Mouse (Mus musculus): Measurements from ENCODE around the gene Cep135.

Gene Cep135

DNA sequence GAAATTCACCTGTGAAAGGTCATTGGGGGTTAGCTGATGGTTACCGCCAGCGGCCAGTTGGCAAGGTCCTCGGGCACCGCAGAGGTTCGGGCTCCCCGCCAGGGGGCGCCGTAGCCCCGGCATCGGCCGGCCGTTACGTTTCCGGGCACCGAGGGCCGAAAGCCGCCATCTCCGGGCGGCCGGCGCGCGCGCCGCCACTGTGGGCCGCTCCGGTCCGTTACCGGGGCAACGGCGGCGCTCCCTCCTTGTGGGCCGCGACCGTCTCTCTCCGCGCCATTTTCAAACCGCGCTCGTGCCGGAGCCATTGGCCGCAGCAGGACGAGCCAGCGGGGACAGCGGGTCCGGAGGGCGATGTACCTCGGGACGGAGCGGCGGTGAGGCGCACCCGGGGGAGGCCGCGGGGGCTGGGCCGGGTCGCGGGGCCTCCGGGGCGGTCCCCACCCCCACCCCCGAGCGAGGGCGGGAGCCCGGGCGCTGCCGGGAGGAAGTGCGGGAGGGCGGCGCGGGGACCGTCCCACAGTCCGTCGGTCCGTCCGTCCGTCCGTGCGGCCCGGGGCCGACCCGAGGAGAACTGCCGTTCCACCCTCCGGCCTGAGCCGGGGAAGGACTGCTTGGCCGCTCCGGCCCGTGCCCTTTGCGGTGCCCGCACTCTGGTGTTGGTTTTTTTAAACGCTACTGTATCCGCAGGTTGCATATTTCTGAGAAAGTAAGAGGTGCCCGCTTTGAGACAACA, at the start of gene Cep135:
Gene Cep135 (plus strand): TSS at position 148 of the 733 bp plus-strand sequence.
- peak; percentile 85 for DNase-seq

DNA sequence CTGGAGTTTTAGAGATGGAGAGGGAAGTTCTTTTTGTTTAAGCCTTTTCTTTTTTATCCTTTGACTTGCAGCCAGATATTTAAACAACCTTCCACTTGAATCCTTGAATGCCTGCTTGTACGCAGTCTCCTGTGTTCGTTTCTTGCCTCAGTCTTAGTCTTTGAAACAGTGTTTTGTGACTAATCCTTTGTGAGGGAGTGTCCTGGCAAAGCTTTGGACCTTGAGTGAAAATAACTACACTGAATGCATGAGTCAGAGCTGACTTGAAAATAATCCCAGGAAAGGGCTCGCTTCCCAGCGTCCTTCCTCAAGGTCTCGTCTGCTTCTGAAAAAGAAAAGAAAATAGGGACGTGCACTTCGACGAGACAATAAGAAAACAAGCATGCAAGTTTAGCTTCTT, 48.3 kb upstream of the Cep135 start:
- no peak for DNase-seq

DNA sequence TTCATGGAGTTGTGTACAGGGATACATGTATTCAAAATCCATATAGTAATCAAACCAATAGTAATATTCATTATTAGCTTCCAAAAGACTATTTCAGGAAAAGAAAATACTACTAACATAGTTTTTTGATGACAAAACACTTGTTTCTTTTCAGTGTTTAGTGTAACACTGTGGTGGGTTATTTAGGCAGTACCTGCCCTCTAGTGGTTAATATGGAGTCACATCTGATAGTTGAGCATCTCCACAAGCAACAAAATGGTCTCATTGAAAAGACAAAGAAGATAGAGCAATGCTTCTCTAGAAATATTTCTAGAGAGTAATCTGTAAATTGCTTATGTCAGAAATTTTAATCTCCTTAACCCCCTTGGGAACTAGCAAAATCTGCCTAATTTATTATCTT, 47.7 kb upstream of the Cep135 start:
- DNase-seq = no peak

DNA sequence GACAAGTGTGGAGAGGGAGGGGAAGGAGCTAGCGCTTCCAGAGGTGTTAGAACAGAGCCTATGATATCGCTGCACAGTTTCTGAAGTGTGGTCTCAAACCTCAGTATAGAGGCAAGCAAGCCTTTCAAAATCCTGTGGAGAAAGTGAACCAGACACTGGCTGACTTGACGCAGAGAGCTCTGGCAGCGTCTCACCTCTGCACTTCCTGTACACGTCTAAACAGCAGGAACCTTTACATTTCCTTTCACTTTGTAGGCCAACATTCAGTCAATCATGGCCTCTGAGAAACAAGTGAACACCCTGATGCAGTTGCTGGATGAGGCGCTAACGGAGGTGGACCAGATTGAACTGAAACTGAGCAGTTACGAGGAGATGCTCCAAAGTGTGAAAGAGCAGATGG, 45.3 kb upstream of the Cep135 start:
- DNase-seq = peak; percentile 13

DNA sequence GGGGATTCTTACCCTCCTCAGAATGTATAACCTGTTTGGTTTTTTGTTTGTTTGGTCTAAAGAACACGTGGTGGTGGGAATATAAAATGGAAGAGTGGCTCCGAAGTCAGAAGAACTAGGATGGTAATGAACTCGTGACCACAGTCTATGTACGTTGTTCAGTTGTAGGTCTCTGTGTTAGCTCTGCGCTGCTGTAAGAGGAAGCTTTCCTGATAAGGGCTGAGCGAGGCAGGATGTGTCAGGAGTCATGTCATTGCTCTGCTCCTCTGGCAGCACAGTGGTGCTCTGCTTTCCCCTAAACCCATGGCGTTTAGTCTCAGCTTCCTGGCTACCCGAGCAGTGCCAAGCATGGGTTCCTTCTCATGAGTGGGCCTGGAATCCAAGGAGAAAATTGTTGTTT, 38.1 kb upstream of the Cep135 start:
- DNase-seq = no peak

DNA sequence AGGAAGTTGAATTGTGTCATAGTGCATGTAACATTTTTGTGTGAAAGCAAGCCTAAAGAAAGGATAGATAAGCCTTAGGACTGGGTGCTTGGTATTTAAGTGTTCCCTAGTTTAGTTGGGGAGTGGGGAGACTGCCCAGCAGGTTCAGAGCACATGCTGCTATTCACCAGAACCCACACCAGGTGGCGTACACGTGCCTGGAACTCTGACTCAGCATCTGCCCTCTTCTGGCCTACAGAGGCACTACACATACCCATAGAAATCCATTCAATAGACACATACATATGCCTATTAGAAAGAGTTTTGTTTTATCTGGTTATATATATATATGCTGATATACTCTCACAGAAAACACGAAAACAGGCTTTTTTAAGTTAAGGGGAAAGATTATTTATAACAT, 23.2 kb upstream of the Cep135 start:
- peak; percentile 79 for DNase-seq

DNA sequence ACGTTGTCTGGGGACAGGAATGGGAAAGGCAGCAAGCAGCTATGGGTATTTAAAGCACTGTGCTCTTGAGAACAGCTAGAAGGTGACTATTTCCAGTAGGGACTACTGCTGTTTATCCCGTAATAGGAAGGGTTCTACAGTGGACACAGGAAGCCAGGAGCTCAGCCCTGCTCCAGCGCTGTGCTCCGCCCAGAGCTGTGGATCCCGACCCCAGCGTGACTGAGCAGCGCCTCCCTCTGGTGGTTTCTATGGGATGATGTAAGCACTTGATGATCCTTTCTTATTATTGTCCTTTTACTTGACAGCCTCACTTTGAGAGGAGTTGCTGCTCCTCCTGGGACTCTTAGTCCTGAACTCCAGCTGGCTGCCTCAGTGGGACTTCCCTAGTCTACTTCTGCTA, 14.2 kb upstream of the Cep135 start:
- no peak for DNase-seq

DNA sequence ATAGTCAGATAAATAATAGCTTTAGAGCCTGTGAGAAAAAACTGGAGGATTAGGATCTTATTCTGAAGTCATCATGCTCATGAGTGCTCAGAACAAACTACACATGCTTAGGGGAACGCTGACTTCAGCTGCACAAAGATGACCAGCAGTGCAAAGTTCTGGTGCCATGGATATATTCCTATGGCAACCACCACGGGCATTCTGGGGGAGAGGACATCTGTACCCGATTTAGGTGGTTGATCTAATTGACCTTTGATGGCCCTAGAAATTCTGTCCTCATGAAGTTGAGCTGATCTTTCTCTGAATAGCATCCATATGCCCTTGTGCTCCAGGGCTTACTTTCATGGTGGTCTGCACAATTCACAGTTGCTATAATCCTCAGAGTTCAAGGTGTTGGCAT, 11.5 kb upstream of the Cep135 start:
- DNase-seq = no peak

DNA sequence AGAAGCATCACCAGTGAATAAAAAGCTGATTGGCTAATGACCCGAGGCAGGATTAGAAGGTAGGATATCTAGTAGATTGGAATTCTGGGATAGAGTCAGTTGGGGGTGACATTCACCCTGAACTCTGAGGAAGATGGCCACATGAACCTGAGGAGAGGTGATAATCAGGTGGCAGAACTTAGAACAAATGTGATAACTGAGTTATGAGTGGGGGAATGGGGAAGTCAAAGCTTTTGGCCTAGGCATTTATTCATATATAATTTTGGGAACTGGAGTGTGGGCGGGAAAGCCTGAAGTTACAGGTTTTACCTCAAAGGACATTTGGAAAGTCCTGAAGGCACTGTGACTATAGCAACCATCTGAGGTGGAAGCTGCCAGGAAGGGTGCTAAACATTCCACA, 3.1 kb upstream of the Cep135 start:
- no peak for DNase-seq

DNA sequence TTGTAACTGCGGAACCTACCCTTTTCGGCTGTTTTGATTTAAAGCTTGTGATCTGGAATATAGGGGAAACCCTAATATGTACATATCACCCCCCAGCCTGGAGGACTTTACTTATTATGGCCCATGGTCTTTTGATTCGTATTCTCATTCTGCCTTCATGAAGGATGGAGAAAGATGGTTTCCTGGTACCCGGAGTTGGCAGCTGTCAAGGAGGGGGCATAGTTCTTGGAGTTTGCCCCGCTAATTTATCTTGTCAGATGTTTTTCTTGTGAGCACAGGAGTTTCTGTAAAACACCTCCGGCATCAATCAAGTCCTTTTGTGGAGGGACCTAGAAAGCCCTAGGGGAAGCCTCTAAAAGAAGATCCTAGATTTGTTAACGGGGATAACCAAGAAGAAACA, 813 bp downstream of the Cep135 start:
- no peak for DNase-seq

DNA sequence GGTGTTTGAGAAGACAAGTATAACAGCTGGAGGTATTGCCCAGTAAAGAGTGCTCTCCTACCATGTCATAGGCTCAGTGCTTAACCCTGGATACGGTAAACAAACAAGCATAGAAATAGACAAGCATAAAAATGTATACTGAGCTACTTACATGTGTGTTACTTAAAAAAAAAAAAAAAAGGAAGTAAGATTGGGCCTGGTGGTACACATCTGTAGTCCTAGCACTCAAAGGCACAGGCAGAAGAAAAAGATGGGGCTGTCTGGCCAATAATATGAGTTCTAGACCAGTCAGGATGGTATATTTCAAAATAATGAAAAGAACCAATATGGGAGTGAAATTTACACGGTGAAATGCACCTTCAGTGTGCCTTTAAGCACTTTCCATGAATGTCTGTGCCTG, 1.5 kb downstream of the Cep135 start:
- no peak for DNase-seq

DNA sequence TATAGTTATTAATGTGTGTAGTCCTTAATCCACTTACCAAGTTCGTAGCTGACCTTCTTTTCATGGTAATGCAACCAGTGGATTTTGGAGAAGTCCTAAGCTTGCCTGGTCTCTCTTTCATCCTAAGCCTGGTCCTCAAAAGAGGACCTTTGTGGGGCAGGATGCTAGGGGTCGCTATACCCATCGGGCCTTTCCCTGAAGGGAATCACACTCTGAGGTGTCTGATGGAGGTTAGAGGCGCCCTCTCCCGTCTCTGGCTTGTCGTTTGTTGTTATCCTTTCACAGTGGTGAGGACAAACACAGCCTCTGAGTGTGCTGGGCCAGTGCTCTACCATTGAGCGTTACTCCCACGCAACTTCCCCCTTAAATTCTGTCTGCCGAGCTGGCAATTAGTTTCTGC, 3.4 kb downstream of the Cep135 start:
- DNase-seq = no peak

DNA sequence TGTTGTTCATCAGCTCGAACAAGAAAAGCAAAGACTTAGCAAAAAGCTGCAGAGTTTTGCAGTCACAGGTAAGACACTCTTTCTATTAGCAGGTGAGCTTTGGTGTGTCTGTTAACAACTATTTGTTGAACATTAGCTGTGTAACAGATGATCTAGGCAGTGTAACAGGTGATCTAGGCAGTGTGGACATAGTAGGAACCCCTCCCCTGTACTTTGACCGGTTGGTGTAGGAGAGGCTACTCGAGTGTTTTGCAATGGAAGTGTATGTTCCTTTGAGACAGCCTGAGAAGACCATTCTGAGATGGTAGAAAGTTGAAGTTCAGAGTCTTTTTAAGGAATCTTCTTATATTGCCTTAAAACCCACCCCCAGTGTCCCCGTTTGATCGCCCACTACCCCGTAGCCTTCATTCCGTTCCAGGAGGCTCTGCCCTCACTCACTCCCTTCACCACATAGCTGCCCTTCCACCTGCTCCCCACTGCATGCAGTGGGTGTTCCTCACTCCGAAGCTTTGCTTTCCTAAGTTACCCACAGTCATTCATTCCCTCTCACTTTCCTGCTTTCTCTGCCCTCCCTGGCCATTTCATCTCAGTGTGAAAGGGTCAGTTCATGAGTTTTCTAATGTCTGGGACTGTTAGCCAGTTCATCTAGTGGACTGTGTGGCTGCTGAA, 21.3 kb downstream of the Cep135 start:
- DNase-seq = no peak

DNA sequence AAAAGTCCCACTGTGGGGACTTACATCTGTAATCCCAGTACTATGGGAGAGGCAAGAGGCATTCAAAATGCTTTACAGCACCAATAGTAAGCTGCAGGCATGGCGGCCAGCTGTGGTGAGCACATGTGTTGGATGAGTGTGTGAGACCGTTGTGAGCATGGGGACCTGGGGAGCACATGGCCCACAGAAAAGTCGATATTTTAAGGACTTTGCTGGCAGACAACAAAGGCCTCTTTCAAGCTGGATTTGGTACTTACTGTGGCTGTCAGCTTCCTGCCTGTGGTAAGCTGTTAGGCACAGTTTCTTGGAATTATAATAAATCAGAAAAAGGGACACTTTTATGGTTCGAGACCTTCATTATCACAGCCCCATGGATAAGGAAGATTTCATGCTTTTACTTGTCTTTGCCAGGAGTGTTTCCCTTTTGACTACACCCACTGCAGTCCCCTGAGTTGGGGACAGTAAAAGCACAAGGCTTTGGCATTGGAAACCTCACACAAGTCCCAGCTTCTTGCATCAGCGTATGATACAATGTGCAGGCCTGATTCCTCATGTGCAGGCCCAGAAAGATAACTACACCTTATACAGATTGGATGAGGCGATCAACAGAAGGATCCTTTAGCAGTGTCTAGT, 24.5 kb downstream of the Cep135 start:
- DNase-seq = no peak

DNA sequence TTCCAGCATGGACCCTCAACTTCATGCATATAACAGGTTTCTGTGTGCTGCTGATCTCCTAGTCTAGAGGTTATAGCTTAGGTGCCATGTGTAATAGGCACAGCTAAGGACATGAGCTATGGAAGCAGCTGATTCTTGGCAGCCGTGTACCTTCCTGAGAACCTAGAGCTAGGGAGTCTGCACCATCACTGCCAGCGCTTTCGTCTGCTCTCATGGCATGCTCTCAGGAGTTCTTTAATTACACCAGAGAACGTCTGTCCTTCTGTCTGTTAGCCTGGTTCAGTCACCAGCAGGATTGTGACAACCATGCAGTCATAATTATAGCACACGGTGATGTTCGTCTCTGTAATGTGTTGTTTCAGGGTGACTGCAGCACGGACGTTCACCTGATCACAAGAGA, 26.8 kb downstream of the Cep135 start:
- no peak for DNase-seq

DNA sequence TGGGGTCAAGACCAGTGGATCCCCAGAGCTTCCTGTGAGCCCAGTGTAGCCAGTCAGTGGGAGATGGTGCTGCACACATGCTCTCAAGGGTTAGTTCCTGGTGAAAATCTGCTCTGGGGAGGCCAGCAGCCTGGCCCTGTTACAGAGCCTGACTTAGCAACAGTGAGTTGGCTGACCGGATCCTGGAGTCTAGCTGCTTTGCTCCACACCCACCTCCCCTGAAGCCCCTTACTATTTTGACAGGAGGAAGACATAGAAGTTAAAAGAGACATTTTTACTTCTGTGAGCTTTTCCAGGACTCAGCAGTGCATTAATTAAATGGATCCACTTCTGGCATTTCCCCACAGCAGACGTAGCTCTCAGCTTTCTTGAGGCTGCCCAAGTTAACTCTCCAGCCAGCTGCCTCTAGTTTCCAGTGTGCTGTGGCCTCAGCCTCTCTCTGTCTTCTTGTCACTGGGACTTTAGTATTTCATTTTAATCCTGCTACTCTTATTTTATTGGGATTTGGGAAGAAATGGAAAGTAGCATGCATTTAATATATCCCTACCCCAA, 27.8 kb downstream of the Cep135 start:
- DNase-seq = no peak

DNA sequence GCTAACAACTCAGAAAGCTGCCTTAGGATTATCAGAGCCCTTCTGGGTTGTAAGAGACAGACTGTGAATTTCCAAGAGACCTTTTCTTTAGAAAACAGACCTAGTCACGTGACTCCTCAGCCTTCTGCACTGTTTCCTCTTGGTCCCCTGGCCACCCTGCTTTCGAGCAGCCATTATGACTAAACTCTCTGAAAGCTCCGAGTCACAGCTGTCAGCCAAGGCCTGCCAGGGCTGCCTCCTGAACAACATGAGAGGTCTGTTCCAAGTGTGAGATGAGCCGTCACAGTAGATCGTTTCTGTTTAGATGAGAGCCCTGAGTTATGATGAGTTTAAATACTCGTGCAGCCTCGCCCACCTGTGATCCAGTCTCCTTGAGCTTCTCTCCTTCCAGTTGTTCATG, 30.3 kb downstream of the Cep135 start:
- DNase-seq = no peak

DNA sequence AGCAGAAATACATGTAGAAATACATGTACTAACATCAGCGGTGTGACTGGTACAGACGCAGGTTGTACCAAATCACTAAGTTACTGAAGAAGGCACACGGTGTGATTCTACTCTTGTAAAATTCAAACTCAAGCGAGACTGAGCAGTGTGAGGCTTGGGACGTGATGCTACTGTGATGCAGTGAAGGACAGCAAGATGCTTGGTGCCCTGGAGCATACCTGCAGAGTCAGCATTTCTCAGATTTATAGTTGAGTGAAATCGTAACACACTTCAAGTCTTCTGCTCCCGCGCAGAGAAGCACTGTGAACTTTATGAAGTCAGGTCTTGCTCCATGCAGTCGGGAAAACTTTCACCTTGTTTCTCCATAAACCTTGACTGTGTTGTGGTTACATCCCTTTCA, 35.3 kb downstream of the Cep135 start:
- no peak for DNase-seq

DNA sequence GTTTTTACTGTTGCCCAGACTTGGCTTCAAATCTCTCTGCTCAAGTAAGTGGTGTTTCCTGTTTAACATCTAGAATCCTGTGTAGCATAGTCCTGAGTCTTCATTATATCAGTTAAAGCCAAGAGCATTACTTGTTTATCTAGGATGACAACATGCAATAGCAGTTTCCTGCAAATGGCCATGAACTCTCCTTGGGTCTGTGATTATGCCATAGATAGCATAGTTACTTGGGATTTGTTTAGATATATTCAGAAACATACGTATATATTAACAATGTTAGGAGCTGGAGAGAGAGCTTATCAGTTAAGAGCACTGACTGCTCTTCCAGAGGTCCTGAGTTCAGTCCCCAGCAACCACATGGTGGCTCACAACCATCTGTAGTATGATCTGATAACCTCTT, 39.3 kb downstream of the Cep135 start:
- no peak for DNase-seq

DNA sequence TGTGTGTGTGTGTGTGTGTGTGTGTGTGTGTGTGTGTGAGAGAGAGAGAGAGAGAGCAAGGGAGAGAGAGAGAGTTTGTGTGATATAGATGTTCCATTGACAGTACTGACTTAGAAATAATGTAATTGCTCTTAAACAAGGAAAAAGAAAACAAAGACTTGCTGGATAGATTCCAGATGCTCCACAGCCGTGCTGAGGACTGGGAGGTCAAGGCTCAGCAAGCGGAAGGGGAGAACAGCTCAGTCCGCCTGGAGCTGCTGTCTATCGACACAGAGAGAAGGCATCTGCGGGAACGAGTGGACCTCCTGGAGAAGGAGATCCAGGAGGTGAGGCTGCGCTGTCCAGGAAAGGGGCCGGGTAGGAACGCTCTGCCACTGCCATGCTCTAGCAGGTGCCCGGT, 45.5 kb downstream of the Cep135 start:
- no peak for DNase-seq

DNA sequence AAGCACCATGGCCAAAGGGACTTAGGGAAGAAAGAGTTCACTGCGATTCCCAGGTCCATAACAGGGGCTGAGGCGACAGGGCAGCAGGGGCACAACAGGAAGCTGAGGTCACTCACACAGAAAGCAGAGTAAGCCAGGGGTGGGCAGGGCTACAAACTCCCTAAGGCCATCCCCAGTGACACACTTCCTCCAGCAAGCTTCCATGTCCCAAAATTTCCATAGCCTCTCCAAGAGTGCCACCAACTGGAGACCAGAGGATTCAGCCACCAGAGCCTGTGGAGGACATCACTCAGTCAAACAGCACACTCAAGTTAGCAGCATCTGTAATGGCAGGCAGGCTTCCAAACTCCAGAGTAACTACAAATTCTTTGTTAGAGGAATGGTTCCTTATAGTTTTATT, 47.1 kb downstream of the Cep135 start:
- DNase-seq = no peak

DNA sequence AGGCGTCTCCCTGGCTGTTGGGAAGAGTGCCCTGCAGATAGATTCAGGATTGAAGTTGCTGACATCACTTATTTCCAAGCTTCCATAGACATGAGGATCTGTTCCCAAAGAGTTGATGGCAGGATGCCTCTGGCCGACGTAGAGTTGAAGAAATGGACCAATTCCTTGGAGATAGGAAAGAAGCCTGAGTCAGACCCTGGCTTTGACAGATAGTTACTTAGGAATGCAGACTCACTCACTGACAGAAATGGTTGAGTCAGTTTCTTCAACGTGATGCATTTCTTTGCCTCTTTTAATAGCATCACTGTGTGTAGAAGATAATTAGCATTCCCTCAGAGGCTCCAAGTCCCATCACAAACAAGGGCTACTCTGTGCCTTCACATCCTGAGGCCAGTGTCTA, 53.6 kb downstream of the Cep135 start:
- no peak for DNase-seq

DNA sequence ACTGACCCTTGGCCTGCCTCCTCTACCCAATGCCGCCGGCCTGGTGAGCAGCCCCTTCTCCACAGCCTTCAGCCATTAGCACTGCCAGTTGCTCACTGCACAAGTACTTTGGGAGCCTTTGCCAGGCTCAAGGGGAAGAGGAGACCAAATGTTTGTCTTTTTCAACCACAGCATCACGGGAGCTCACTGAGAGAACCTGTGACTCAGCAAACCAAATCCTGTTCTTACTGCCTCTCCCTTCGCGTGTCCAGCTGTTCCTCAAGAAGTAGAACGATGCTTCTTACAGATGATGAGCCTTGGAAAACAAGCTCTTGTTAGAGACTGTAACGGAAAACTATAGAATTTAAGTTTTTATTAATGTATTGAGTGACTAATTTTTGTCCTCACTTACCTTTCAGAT, 55.7 kb downstream of the Cep135 start:
- no peak for DNase-seq

All from thymus, postnatal 25 days (tissue).